In the genomic region with DNA sequence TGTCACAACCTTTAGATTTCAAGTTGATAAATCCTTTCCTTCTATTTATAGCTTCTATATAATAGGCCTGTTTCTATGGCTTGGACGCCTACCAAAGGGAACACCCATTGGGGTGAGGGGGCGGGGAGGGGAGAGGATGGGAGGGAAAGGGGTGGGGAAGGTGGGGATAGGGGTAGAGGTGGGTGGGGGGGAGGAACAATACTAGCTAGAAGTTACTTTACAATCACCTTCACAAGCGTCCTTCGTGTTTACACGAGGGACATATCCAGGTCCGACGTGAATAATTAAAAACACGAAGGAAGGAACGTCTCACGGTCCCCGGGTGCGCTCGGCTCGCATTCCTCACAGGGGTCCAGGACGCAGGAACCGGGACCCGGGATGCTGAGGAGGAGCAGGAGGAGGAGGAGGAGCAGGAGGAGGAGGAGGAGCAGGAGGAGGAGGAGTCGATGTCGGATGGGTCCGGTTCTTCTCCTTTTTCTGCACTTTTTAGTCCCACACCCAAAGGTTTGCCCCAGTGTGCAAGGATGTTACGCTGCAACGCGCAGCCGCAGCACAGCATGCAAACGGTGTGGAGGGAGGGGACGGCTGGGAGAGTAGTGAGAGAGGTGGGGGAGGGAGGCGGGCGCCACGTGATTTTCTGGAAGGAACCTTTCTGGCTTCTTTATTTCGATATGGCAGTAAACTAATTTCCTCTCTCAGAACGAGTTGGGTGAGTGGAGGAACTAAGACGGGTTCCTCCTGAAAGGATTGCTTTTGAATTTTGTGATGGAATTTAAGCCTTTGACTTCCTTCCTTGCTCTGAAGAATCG, we compare ENCODE assay signal across 7 mouse cellular contexts. TPM values are rescaled to one million over a fixed set of nuclear protein-coding genes. Genes with fewer than 3 reads are reported as not detected.
DNase-seq lines count a peak whose midpoint lies in the region; ATAC-seq and TF ChIP-seq lines count a peak whose summit lies in the region.

No protein-coding gene starts in this region.

- DNase-seq in WW6 (ENCODE audit: low read depth, low spot score): peak; percentile 77
- peak; percentile 88 for DNase-seq in embryo, embryonic 10.5 days (ENCODE audit: low spot score)
- DNase-seq in spleen, adult 2 months (ENCODE audit: low read depth in 1 of 2, low spot score in 2 of 2): peak; percentile 77 to 87

- no peaks in the 10 kb centered on the region for H3K27me3 ChIP-seq in intestine, postnatal 0 days (replicated peaks; ENCODE audit: control insufficient read depth, insufficient read depth, low read length)
- no peaks in the 10 kb centered on the region for H3K27me3 ChIP-seq in limb, embryonic 12.5 days
- no peaks in the 10 kb centered on the region for H3K27me3 ChIP-seq in midbrain, embryonic 13.5 days
- H3K27me3 ChIP-seq in spleen, adult 2 months (ENCODE audit: control insufficient read depth, insufficient read depth, low read length): no peaks in the 10 kb centered on the region

- TF ChIP-seq CTCF in intestine, postnatal 0 days (IDR thresholded peaks at IDR 0.05; ENCODE audit: low read depth): no peak
- no peak for TF ChIP-seq CTCF in spleen, adult 2 months (IDR thresholded peaks at IDR 0.05; ENCODE audit: extremely low read depth, insufficient read depth, insufficient read length, insufficient replicate concordance)

- H3K27ac ChIP-seq in intestine, postnatal 0 days (ENCODE audit: low read depth, low read length): peak overlapping the region; percentile 60
- peak overlapping the region; percentile 73 for H3K27ac ChIP-seq in limb, embryonic 12.5 days
- 0 out of 2 replicates have a peak overlapping the region, but pooled peaks have one; percentile 51 for H3K27ac ChIP-seq in midbrain, embryonic 13.5 days
- peak overlapping the region; percentile 98 for H3K27ac ChIP-seq in spleen, adult 2 months (ENCODE audit: insufficient read depth, low read length)

- peak overlapping the region; percentile 73 for H3K4me2 ChIP-seq in intestine, postnatal 0 days (replicated peaks; ENCODE audit: low read depth)
- H3K4me2 ChIP-seq in limb, embryonic 12.5 days: peak overlapping the region; percentile 66
- H3K4me2 ChIP-seq in midbrain, embryonic 13.5 days (replicated peaks): peak overlapping the region; percentile 63

- TF ChIP-seq POLR2A in spleen, adult 2 months (IDR thresholded peaks at IDR 0.05; ENCODE audit: low read depth, low read length): peak; percentile 40

- under 1% methylated on average over 33 of the region's 33 CpGs for WGBS in intestine, postnatal 0 days
- WGBS in limb, embryonic 12.5 days: 2% methylated on average over 33 of the region's 33 CpGs
- 2% methylated on average over 33 of the region's 33 CpGs for WGBS in midbrain, embryonic 13.5 days
- WGBS in spleen, adult 2 months: 2% methylated on average over 33 of the region's 33 CpGs

- peak; percentile 96 for ATAC-seq in granulocyte monocyte progenitor cell, adult 5-6 weeks (replicated peaks; ENCODE audit: poor library complexity, severe bottlenecking)
- peak; percentile 71 for ATAC-seq in intestine, postnatal 0 days
- ATAC-seq in limb, embryonic 12.5 days (ENCODE audit: insufficient number of reproducible peaks, insufficient read depth, low FRiP score, low TSS enrichment, low read depth): no peak
- peak; percentile 89 for ATAC-seq in midbrain, embryonic 13.5 days

- no peaks in the 10 kb centered on the region for H3K4me1 ChIP-seq in intestine, postnatal 0 days (replicated peaks; ENCODE audit: control insufficient read depth, insufficient read depth, low read length)
- H3K4me1 ChIP-seq in limb, embryonic 12.5 days (replicated peaks): peaks cover 9% of the 10 kb centered on the region; the same call in 1 of the 2 replicates
- peaks cover 14% of the 10 kb centered on the region; the same call in 1 of the 2 replicates for H3K4me1 ChIP-seq in midbrain, embryonic 13.5 days (replicated peaks)
- H3K4me1 ChIP-seq in spleen, adult 2 months (ENCODE audit: control insufficient read depth, insufficient read depth, insufficient read length): peaks cover 11% of the 10 kb centered on the region; the same call in 1 of the 2 replicates

- no peaks in the 10 kb centered on the region for H3K9me3 ChIP-seq in intestine, postnatal 0 days (ENCODE audit: control insufficient read depth)
- H3K9me3 ChIP-seq in limb, embryonic 12.5 days: no peaks in the 10 kb centered on the region
- H3K9me3 ChIP-seq in midbrain, embryonic 13.5 days: no peaks in the 10 kb centered on the region

- no peaks in the 10 kb centered on the region for H3K36me3 ChIP-seq in intestine, postnatal 0 days (ENCODE audit: control insufficient read depth, insufficient read depth)
- no peaks in the 10 kb centered on the region for H3K36me3 ChIP-seq in limb, embryonic 12.5 days
- H3K36me3 ChIP-seq in midbrain, embryonic 13.5 days: no peaks in the 10 kb centered on the region
- no peaks in the 10 kb centered on the region for H3K36me3 ChIP-seq in spleen, adult 2 months (ENCODE audit: control insufficient read depth, insufficient read depth, low read length)

- H3K9ac ChIP-seq in intestine, postnatal 0 days (ENCODE audit: low read depth, low read length): peak overlapping the region; percentile 43; the same call in 1 of the 2 replicates
- peak overlapping the region; percentile 67 for H3K9ac ChIP-seq in limb, embryonic 12.5 days (replicated peaks)
- H3K9ac ChIP-seq in midbrain, embryonic 13.5 days (replicated peaks): peak overlapping the region; percentile 61

- H3K4me3 ChIP-seq in intestine, postnatal 0 days (ENCODE audit: low read depth, low read length): peak overlapping the region; percentile 43
- peak overlapping the region; percentile 53 for H3K4me3 ChIP-seq in limb, embryonic 12.5 days (replicated peaks)
- peak overlapping the region; percentile 50 for H3K4me3 ChIP-seq in midbrain, embryonic 13.5 days (replicated peaks)
- peak overlapping the region; percentile 92 for H3K4me3 ChIP-seq in spleen, adult 2 months (ENCODE audit: extremely low read depth, insufficient read depth, insufficient read length)

RNA-seq across cellular contexts. Expression of gene Zfp217, which starts 36.5 kb away (rescaled TPM):
- 43.1 and 67.6 TPM in 2 replicates for total RNA-seq in granulocyte monocyte progenitor cell, adult 5-6 weeks (2014; fragmentation: Nextera tagmentation)
- 29.8 and 36.0 TPM in 2 replicates for total RNA-seq in granulocyte monocyte progenitor cell, adult 5-6 weeks (2017)
- 2.2 TPM in 2 replicates for polyA plus RNA-seq in intestine, postnatal 0 days (2015; fragmentation: Nextera tagmentation; extraction: Ambion mirVana)
- 5.0 and 5.1 TPM in 2 replicates for polyA plus RNA-seq in limb, embryonic 12.5 days (2016; fragmentation: Nextera tagmentation; extraction: Ambion mirVana)
- 1.8 and 1.9 TPM in 2 replicates for polyA plus RNA-seq in midbrain, embryonic 13.5 days (2015; fragmentation: Nextera tagmentation; extraction: Ambion mirVana)
- polyA plus RNA-seq in spleen, adult 2 months (2012; rRNA removed): 20.6 and 22.3 TPM in 2 replicates
